Mouse (Mus musculus): ENCODE data around the gene Zfp992. TPM values are rescaled to one million over a fixed set of nuclear protein-coding genes. Genes with fewer than 3 reads are reported as not detected.
A peak's percentile ranks its signal among the peaks of the same experiment; 100 is the strongest.
"Not testable (repeated sequence)": the region's sequence is repeated elsewhere in the genome, so short reads cannot be mapped to it uniquely, and the experiment has no call there.

Gene Zfp992
- total RNA-seq (2014; fragmentation: Nextera tagmentation), result 18.9 and 19.5 TPM in 2 replicates
- 9.3 and 11.8 TPM in 2 replicates for total RNA-seq (2017)

DNA sequence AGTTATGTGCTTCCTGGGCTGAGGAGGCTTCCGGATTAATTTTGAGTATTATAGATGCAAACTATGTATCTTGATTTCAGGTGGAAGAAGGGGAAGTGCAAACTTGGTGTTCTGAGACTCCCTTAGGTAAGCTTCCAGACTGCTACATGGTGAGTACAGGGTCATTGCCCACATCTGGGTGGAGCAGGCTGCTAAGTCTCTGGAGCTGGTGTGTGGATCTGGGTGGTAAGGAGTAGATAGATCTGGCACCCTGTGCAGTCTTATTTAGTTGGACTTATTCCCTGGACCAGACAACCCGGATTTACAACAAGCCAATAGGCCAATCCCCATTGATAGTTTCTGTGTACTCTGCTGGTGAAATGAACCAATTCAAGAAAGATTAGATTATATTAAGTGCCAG is at the start of gene Zfp992:
Gene Zfp992, plus strand, starts transcription at position 74 of the 400 bp plus-strand sequence.
- ATAC-seq (replicated peaks; ENCODE audit: low FRiP score, low TSS enrichment, poor library complexity, severe bottlenecking), result peak; percentile 43; the same call in 1 of the 2 replicates

DNA sequence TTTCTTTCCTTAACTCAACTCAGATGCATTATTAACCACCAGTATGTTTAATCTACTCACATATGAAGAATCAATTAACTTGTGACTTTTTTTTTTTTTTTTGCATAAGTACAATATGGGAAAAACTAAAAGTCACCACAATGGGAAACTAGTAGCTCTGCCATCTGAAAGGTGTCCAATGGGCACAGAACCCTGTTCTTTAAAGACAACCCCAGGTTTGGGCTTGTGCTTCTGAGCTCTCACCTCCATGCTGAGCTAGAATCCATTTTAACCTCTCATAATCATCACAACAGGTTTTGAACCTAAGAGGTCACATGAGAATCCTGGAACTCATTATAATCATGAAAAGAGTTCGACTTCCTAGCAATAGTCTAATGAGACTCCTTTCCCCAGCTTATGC is 19.4 kb upstream of the Zfp992 start:
- not testable (repeated sequence) for ATAC-seq (replicated peaks; ENCODE audit: low FRiP score, low TSS enrichment, poor library complexity, severe bottlenecking)

DNA sequence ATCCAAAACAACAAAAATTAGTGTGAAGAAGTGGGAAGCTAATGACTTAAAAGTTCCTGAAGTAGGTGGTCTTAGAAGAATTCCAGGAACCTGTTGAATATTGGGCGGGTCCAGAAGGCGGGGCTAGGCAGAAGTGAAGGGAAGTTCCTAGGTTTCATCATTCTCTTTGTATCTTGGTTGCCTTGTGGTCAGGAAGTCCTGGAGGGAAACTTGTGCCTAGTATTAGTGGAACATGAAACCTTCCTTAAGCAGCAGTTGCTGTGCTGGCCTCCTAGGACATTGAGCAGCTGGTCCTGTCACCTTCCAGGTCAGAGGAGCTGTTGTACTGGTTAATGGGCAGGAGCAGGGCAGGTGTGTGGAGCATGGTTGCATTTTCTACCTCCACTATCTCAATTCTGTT is 17.9 kb upstream of the Zfp992 start:
- ATAC-seq (replicated peaks; ENCODE audit: low FRiP score, low TSS enrichment, poor library complexity, severe bottlenecking), result not testable (repeated sequence)

GRCm38 (mm10) chr4:146435539-146435938 is 13.3 kb upstream of the Zfp992 start:
- ATAC-seq (replicated peaks; ENCODE audit: low FRiP score, low TSS enrichment, poor library complexity, severe bottlenecking), result not testable (repeated sequence)

- ATAC-seq (replicated peaks; ENCODE audit: low FRiP score, low TSS enrichment, poor library complexity, severe bottlenecking), result not testable (repeated sequence)
Observed at GRCm38 (mm10) chr4:146437256-146437655, 11.6 kb upstream of the Zfp992 start.

- ATAC-seq (replicated peaks; ENCODE audit: low FRiP score, low TSS enrichment, poor library complexity, severe bottlenecking), result not testable (repeated sequence)
Observed at GRCm38 (mm10) chr4:146444345-146444744, 4.5 kb upstream of the Zfp992 start.

DNA sequence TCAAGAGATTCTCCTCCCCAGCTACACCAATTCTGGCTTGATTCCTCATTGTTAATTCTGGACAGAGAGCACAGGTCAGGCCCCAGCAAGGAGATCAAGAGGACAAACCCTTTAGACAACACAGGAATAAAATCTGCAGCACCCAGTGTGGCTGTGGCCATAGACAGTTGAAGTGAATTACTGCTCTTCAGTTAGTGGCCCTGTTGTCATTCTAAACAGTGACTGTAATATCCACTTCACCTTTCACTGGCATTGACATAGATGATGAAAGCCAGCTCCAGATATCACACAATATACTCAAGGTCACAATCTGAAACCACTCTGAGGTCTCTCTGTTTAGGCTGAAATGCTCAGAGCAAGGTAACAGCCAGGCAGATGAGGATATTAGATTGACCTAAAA is 3.7 kb upstream of the Zfp992 start:
- ATAC-seq (replicated peaks; ENCODE audit: low FRiP score, low TSS enrichment, poor library complexity, severe bottlenecking), result not testable (repeated sequence)

GRCm38 (mm10) chr4:146446135-146446534 is 2.7 kb upstream of the Zfp992 start:
- ATAC-seq (replicated peaks; ENCODE audit: low FRiP score, low TSS enrichment, poor library complexity, severe bottlenecking), result not testable (repeated sequence)

GRCm38 (mm10) chr4:146447016-146447415 is 1.8 kb upstream of the Zfp992 start:
- not testable (repeated sequence) for ATAC-seq (replicated peaks; ENCODE audit: low FRiP score, low TSS enrichment, poor library complexity, severe bottlenecking)

- not testable (repeated sequence) for ATAC-seq (replicated peaks; ENCODE audit: low FRiP score, low TSS enrichment, poor library complexity, severe bottlenecking)
Observed at GRCm38 (mm10) chr4:146449711-146450110, 888 bp downstream of the Zfp992 start.

- not testable (repeated sequence) for ATAC-seq (replicated peaks; ENCODE audit: low FRiP score, low TSS enrichment, poor library complexity, severe bottlenecking)
Observed at GRCm38 (mm10) chr4:146452576-146452975, 3.8 kb downstream of the Zfp992 start.

- ATAC-seq (replicated peaks; ENCODE audit: low FRiP score, low TSS enrichment, poor library complexity, severe bottlenecking), result peak; percentile 9; the same call in 1 of the 2 replicates
Observed at GRCm38 (mm10) chr4:146454170-146454569, 5.3 kb downstream of the Zfp992 start.

- ATAC-seq (replicated peaks; ENCODE audit: low FRiP score, low TSS enrichment, poor library complexity, severe bottlenecking), result no peak
Observed at GRCm38 (mm10) chr4:146454896-146455295, 6.1 kb downstream of the Zfp992 start.

GRCm38 (mm10) chr4:146455321-146455721 is 6.5 kb downstream of the Zfp992 start:
- ATAC-seq (replicated peaks; ENCODE audit: low FRiP score, low TSS enrichment, poor library complexity, severe bottlenecking), result peak; percentile 9; the same call in 1 of the 2 replicates

DNA sequence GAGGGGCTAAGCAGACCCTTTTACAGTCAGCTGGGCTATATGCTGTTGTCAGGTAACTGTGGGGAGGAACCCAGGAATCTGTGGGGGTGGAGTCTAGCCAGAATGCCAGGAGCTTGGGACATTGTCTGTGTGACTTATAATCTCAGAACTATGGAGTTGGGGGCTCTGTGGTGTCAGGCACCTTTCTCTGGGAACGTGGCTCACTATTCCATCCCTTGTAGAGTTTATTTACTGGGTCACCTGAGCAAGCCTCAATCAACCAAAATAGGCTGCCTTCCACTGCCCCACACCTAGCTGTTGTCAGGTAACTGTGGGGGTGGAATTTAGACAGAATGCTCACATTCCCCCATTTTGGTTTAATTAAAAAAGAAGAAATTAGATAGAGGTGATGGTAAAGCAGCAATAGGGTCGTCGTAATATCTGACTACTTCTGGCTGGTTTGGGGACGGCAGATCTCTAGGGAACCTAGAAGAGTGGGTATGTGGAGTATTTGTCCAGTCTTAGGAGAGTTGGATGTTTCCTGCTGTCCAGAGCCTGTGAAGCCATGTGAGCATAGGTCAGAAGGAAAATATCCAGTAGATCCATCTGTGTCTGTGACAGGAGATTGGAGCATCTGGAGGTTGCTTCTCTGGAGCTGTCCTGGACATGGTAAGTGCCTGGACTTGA is 7.4 kb downstream of the Zfp992 start:
- ATAC-seq (replicated peaks; ENCODE audit: low FRiP score, low TSS enrichment, poor library complexity, severe bottlenecking), result no peak

DNA sequence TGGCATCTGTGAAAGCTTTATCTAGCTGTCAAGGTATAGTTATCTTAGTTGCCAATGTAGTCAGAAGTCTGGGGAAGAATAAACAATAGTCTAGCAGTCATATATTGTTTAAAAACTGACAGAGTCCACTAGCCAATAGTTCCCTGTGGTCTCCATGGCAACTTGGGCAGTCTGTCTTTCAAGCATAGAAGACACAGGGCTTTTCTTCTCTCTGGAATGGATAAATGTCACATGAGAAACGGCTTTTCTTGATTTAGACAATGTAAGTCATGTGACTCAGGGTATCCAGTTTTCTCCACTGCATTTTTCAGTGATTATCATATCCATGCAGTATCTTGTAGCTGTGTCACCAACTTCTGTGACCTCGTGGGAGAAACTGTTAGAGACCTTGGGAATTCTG is 8.3 kb downstream of the Zfp992 start:
- ATAC-seq (replicated peaks; ENCODE audit: low FRiP score, low TSS enrichment, poor library complexity, severe bottlenecking), result no peak

- no peak for ATAC-seq (replicated peaks; ENCODE audit: low FRiP score, low TSS enrichment, poor library complexity, severe bottlenecking)
Observed at GRCm38 (mm10) chr4:146457720-146458119, 8.9 kb downstream of the Zfp992 start.

- ATAC-seq (replicated peaks; ENCODE audit: low FRiP score, low TSS enrichment, poor library complexity, severe bottlenecking), result not testable (repeated sequence)
Observed at GRCm38 (mm10) chr4:146459822-146460221, 11.0 kb downstream of the Zfp992 start.

- ATAC-seq (replicated peaks; ENCODE audit: low FRiP score, low TSS enrichment, poor library complexity, severe bottlenecking), result not testable (repeated sequence)
Observed at GRCm38 (mm10) chr4:146460685-146461084, 11.9 kb downstream of the Zfp992 start.

DNA sequence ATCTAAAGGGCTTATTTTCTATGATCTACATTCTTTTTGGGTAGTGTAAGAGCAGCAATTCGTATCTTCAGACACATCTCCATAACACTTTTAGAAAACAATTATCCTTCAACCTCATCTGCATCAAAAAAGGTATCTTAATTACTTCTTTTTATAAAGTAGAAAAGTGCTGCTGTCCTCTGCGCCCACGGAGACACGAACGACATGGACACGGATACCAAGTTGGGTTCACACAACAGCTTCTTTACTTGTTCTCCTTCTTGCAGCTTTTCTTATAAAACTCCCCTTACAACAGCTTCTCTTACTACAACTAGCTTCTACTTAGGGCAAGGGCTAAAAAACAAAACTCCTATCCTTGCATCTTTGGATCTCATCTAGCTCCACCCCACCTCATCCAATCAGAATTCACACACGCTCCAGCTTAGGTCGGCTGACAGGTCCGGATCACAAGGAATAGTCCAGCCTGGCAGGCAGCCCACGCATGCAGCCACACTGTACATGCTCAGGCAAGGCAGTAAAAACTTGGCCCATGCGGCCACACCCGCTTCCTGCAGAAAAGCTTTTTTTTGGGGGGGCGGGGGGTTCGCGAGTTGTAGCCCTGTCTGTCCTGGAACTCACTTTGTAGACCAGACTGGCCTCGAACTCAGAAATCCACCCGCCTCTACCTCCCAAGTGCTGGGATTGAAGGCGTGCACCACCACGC is 15.0 kb downstream of the Zfp992 start:
- ATAC-seq (replicated peaks; ENCODE audit: low FRiP score, low TSS enrichment, poor library complexity, severe bottlenecking), result not testable (repeated sequence)

DNA sequence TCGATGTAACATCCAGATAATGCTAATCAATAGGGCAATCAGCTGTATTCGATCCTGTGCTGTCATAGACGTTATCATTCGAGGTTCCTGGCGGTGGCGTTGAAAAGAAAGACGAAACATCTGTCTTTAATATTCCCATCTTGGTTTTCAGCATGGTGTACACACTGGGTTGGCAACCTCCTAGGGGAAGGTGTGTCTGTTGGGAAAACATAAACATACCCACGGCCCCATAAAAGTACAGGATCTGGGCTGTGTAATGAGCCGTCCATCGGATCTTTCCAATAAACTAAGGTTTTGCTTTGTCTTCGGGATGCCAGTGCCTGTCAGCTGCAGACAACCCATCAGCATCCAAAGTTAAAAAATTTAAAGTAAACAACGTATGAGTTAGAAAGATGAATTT is 21.2 kb downstream of the Zfp992 start:
- ATAC-seq (replicated peaks; ENCODE audit: low FRiP score, low TSS enrichment, poor library complexity, severe bottlenecking), result 0 out of 2 replicates have a peak, but pooled peaks have one; percentile 12
